Mouse (Mus musculus) thymus, postnatal 4 days (tissue): Measurements from ENCODE around the gene Aqp7.

Source experiments
- DNase-seq: peaks from one replicate; pipeline ENCODE4 v3.0.0; 2021

The Aqp7 gene

GRCm38 (mm10) chr4:40997916-40998315, 50.0 kb downstream of the Aqp7 start:
- DNase-seq, result no peak

GRCm38 (mm10) chr4:40996302-40996701, 51.6 kb downstream of the Aqp7 start:
- DNase-seq, result no peak

- no peak for DNase-seq
These were observed 58.3 kb downstream of the Aqp7 start for GRCm38 (mm10) chr4:40989633-40990032.

DNA sequence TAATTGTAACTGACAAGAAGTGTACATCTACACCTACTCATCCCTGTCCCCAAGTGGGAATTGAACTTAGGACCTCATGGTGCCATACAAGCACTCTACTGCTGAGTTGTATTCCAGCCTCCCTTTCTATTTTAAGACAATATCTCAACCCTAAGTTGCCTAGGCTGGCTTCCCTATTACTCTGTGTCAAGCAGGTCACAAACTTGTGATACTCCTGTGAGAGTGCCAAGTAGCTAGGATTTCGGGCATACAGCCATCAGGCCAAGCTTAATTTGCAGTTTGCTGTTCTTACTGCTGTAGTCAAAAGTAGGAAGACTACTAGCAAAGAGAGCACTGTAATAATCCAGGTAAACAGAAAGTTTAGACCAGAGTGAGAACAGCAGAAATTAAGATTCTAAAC, 64.3 kb downstream of the Aqp7 start:
- no peak for DNase-seq
